Mouse (Mus musculus) hindbrain, embryonic 16.5 days (tissue): ENCODE measurements around the gene Gm28053. TPM values are rescaled to one million over a fixed set of nuclear protein-coding genes. Genes with fewer than 3 reads are reported as not detected.
A peak's percentile ranks its signal among the peaks of the same experiment; 100 is the strongest.

ENCODE experiments used
- ATAC-seq: fragments of 200-750 bp; cut with Nextera tagmentation; 2 replicates; pipeline ENCODE4 v1.8.0; 2017; ENCODE audit warnings: moderate TSS enrichment, moderate library complexity
- H3K27ac ChIP-seq: fragments of 300-500 bp; sonication (generic); 2 replicates; pipeline ENCODE4 v1.5.1; 2014; ENCODE audit warnings: low read depth, mild to moderate bottlenecking, control low read depth, low read length, moderate library complexity
- H3K27me3 ChIP-seq: fragments of 300-500 bp; sonication (generic); replicated peaks from 2 replicates; pipeline ENCODE4 v1.6.1; 2014; ENCODE audit warnings: low read length; ENCODE audit not compliant: control insufficient read depth, insufficient read depth
- H3K36me3 ChIP-seq: fragments of 300-500 bp; sonication (generic); 2 replicates; pipeline ENCODE4 v1.6.1; 2014; ENCODE audit warnings: mild to moderate bottlenecking, low read length, moderate library complexity, mixed read lengths; ENCODE audit not compliant: control insufficient read depth, insufficient read depth
- H3K4me1 ChIP-seq: fragments of 300-500 bp; sonication (generic); 2 replicates; pipeline ENCODE4 v1.6.1; 2014; ENCODE audit warnings: low read depth, low read length; ENCODE audit not compliant: control insufficient read depth, insufficient read depth
- H3K4me2 ChIP-seq: fragments of 300-500 bp; sonication (generic); 2 replicates; pipeline ENCODE4 v1.6.1; 2014; ENCODE audit warnings: mild to moderate bottlenecking, low read length, control low read depth, moderate library complexity
- H3K4me3 ChIP-seq: fragments of 300-500 bp; sonication (generic); 2 replicates; pipeline ENCODE4 v1.5.1; 2014; ENCODE audit warnings: mild to moderate bottlenecking, low read length, control low read depth, moderate library complexity
- H3K9ac ChIP-seq: fragments of 300-500 bp; sonication (generic); 2 replicates; pipeline ENCODE4 v1.6.1; 2014; ENCODE audit warnings: low read depth, mild to moderate bottlenecking, control low read depth, low read length, moderate library complexity
- H3K9me3 ChIP-seq: fragments of 300-500 bp; sonication (generic); 2 replicates; pipeline ENCODE4 v1.6.1; 2014; ENCODE audit warnings: mild to moderate bottlenecking, low read length, moderate library complexity; ENCODE audit not compliant: control insufficient read depth
- WGBS: fragments of 180-500 bp; shearing (Covaris S2); extraction: QIAGEN DNeasy Blood & Tissue Kit; methylation state at CpG from one replicate; pipeline ENCODE4 v1.1.7; 2014; 5-methylcytosine and 5-hydroxymethylcytosine counted together
- polyA plus RNA-seq: library from polyadenylated mRNA; unstranded; fragments of >200 nt; fragmentation: Nextera tagmentation; extraction: Ambion mirVana; gene quantifications from 2 replicates; pipeline ENCODE4 v1.2.1, GENCODE M21; 2015

The Gm28053 gene
- polyA plus RNA-seq, 1 experiment from 2014 or later: 1.4 TPM

- Histone ChIP-seq H3K27me3 (no peaks in the 10 kb centered on the region), H3K4me1 (no peaks in the 10 kb centered on the region), H3K36me3 (no peaks in the 10 kb centered on the region), H3K4me2 (no peak overlapping the region), H3K4me3 (no peak overlapping the region), H3K9me3 (no peaks in the 10 kb centered on the region), H3K9ac (no peak overlapping the region), H3K27ac (no peak overlapping the region)
- no peak for ATAC-seq
- WGBS: 76% methylated on average over 5 of the region's 5 CpGs
These were observed 15.8 kb upstream of the Gm28053 start for GRCm38 (mm10) chr6:48702601-48703000.

- H3K27me3 ChIP-seq: no peaks in the 10 kb centered on the region
- H3K4me1 ChIP-seq: no peaks in the 10 kb centered on the region
- no peaks in the 10 kb centered on the region for H3K36me3 ChIP-seq
- no peak overlapping the region for H3K4me2 ChIP-seq
- H3K9ac ChIP-seq: no peak overlapping the region
- no peak for ATAC-seq
- H3K27ac ChIP-seq: no peak overlapping the region
- H3K9me3 ChIP-seq: no peaks in the 10 kb centered on the region
- no peak overlapping the region for H3K4me3 ChIP-seq
These were observed 14.3 kb upstream of the Gm28053 start for GRCm38 (mm10) chr6:48704146-48704545.

GRCm38 (mm10) chr6:48706130-48706529, 12.3 kb upstream of the Gm28053 start:
- Histone ChIP-seq H3K4me1 (no peaks in the 10 kb centered on the region), H3K36me3 (no peaks in the 10 kb centered on the region), H3K9me3 (no peaks in the 10 kb centered on the region), H3K4me2 (no peak overlapping the region), H3K9ac (no peak overlapping the region), H3K27me3 (no peaks in the 10 kb centered on the region), H3K4me3 (no peak overlapping the region), H3K27ac (no peak overlapping the region)
- 59% methylated on average over 3 of the region's 3 CpGs for WGBS
- ATAC-seq: no peak

GRCm38 (mm10) chr6:48720326-48720725, 1.9 kb downstream of the Gm28053 start:
- 80% methylated on average over 4 of the region's 4 CpGs for whole genome bisulfite sequencing
- H3K36me3 ChIP-seq: no peaks in the 10 kb centered on the region
- H3K27ac ChIP-seq: no peak overlapping the region
- no peaks in the 10 kb centered on the region for H3K9me3 ChIP-seq
- no peak overlapping the region for H3K4me2 ChIP-seq
- ATAC-seq: no peak
- no peak overlapping the region for H3K9ac ChIP-seq
- no peaks in the 10 kb centered on the region for H3K27me3 ChIP-seq
- no peaks in the 10 kb centered on the region for H3K4me1 ChIP-seq
- H3K4me3 ChIP-seq: no peak overlapping the region

- ATAC-seq: no peak
- H3K27ac ChIP-seq: no peak overlapping the region
- no peaks in the 10 kb centered on the region for H3K4me1 ChIP-seq
- no peaks in the 10 kb centered on the region for H3K9me3 ChIP-seq
- no peaks in the 10 kb centered on the region for H3K27me3 ChIP-seq
- 86% methylated on average over 8 of the region's 8 CpGs for WGBS
- no peak overlapping the region for H3K4me2 ChIP-seq
- H3K4me3 ChIP-seq: no peak overlapping the region
- no peak overlapping the region for H3K9ac ChIP-seq
- no peaks in the 10 kb centered on the region for H3K36me3 ChIP-seq
These were observed 5.1 kb downstream of the Gm28053 start for GRCm38 (mm10) chr6:48723468-48723867.

- Histone ChIP-seq H3K4me1 (no peaks in the 10 kb centered on the region), H3K36me3 (no peaks in the 10 kb centered on the region), H3K4me3 (no peak overlapping the region), H3K4me2 (no peak overlapping the region), H3K27ac (no peak overlapping the region), H3K9me3 (no peaks in the 10 kb centered on the region), H3K27me3 (no peaks in the 10 kb centered on the region), H3K9ac (no peak overlapping the region)
- WGBS: 0% methylated on average over 1 of the region's 1 CpGs
- peak; percentile 58 for ATAC-seq
These were observed 7.1 kb downstream of the Gm28053 start for GRCm38 (mm10) chr6:48725476-48725875.

- Histone ChIP-seq H3K27ac (no peak overlapping the region), H3K9me3 (no peaks in the 10 kb centered on the region), H3K9ac (no peak overlapping the region), H3K4me3 (no peak overlapping the region), H3K27me3 (no peaks in the 10 kb centered on the region), H3K36me3 (no peaks in the 10 kb centered on the region), H3K4me2 (no peak overlapping the region), H3K4me1 (no peaks in the 10 kb centered on the region)
- WGBS: 95% methylated on average over 5 of the region's 5 CpGs
- ATAC-seq: no peak
These were observed 9.4 kb downstream of the Gm28053 start for GRCm38 (mm10) chr6:48727761-48728160.

GRCm38 (mm10) chr6:48732864-48733304, 14.5 kb downstream of the Gm28053 start:
- no peak for ATAC-seq
- Histone ChIP-seq H3K9me3 (no peaks in the 10 kb centered on the region), H3K36me3 (no peaks in the 10 kb centered on the region), H3K4me3 (no peak overlapping the region), H3K4me1 (no peaks in the 10 kb centered on the region), H3K9ac (no peak overlapping the region), H3K27me3 (no peaks in the 10 kb centered on the region), H3K4me2 (no peak overlapping the region), H3K27ac (no peak overlapping the region)
- WGBS: 60% methylated on average over 8 of the region's 8 CpGs

- Histone ChIP-seq H3K4me1 (no peaks in the 10 kb centered on the region), H3K27ac (no peak overlapping the region), H3K9me3 (no peaks in the 10 kb centered on the region), H3K9ac (no peak overlapping the region), H3K27me3 (no peaks in the 10 kb centered on the region), H3K4me2 (no peak overlapping the region), H3K4me3 (no peak overlapping the region), H3K36me3 (no peaks in the 10 kb centered on the region)
- WGBS: 74% methylated on average over 1 of the region's 1 CpGs
- no peak for ATAC-seq
These were observed 15.3 kb downstream of the Gm28053 start for GRCm38 (mm10) chr6:48733660-48734059.

- no peaks in the 10 kb centered on the region for H3K9me3 ChIP-seq
- ATAC-seq: no peak
- 79% methylated on average over 2 of the region's 2 CpGs for WGBS
These were observed 18.6 kb downstream of the Gm28053 start for GRCm38 (mm10) chr6:48737053-48737452.

More at GRCm38 (mm10) chr6:48737053-48737452, 18.6 kb downstream of the Gm28053 start:
- no peak overlapping the region for H3K27ac ChIP-seq
- peaks cover 1% of the 10 kb centered on the region for H3K4me1 ChIP-seq
- H3K4me3 ChIP-seq: no peak overlapping the region
- no peak overlapping the region for H3K9ac ChIP-seq
- no peak overlapping the region for H3K4me2 ChIP-seq
- H3K36me3 ChIP-seq: no peaks in the 10 kb centered on the region
- no peaks in the 10 kb centered on the region; the same call in 1 of the 2 replicates for H3K27me3 ChIP-seq
